Mouse (Mus musculus) embryonic fibroblast, embryonic 13.5 days (primary cell): ENCODE data around the gene Perm1.

Experiments
- CTCF ChIP-seq: IDR thresholded peaks from 2 replicates; pipeline ENCODE4 v1.5.1; 2011; ENCODE audit warnings: mild to moderate bottlenecking, control low read depth, low read length, moderate library complexity, borderline replicate concordance; ENCODE audit not compliant: insufficient read depth
- POLR2A ChIP-seq: IDR thresholded peaks from 2 replicates; pipeline ENCODE4 v1.6.1; 2011; ENCODE audit warnings: low read depth, mild to moderate bottlenecking, control low read depth, low read length, moderate library complexity

DNA sequence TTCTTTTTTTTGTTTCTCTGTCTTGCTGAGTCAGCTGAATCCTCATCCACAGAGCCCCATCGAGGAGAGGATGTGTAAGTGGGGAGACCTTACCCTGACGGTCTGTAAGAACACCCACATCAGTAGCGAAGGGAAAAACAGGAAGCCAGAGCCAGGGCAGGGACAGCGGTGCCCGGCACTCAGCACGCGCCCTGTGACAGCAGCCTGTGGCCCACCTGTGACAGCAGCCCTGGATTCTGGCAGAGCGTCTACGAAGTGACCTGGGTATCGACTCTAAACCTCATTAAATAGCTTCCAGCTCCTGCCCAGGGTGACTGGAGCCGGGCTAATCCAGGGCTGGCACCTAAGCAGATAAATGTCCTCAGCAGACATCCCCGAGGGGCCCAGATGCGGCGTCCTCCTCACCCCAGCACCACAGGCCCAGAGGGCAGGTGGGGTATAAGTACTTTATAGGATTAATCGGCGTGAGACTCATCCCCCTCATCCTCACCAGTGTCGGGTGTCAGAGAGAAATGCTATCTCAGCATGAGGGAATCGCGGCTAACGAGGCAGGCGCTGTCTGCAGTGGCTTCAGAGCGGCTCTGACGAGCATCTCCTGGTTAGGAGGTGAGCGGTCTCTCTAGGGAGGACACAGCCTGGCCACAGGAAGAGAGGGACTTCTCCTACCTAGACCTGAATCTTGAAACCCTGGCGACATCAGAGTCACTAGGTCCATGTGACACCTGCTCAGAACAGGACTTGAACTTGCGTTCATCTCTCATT lies 39.6 kb downstream of the Perm1 start, which contains the start of gene Samd11:
- TF ChIP-seq CTCF (no peak), POLR2A (no peak)
